Mouse (Mus musculus): ENCODE measurements around the gene Ahrr. TPM values are rescaled to one million over a fixed set of nuclear protein-coding genes. Genes with fewer than 3 reads are reported as not detected.

Ahrr gene
- polyA plus RNA-seq, 1 experiment from 2014 or later: 1.9 TPM

GRCm38 (mm10) chr13:74220659-74221058, 71.5 kb downstream of the Ahrr start:
- Histone ChIP-seq H3K9me3 (no peaks in the 10 kb centered on the region), H3K4me1 (no peaks in the 10 kb centered on the region), H3K27ac (no peak overlapping the region), H3K9ac (no peak overlapping the region), H3K36me3 (no peaks in the 10 kb centered on the region), H3K27me3 (no peaks in the 10 kb centered on the region), H3K4me2 (no peak overlapping the region), H3K4me3 (no peak overlapping the region)
- ATAC-seq (ENCODE audit: insufficient number of reproducible peaks, insufficient read depth, low FRiP score, low TSS enrichment, low read depth): no peak
- WGBS: 29% methylated on average over 1 of the region's 1 CpGs

GRCm38 (mm10) chr13:74218441-74218840, 73.7 kb downstream of the Ahrr start:
- Histone ChIP-seq H3K27me3 (peaks cover 9% of the 10 kb centered on the region; the same call in 1 of the 2 replicates), H3K4me2 (no peak overlapping the region), H3K27ac (no peak overlapping the region), H3K9ac (no peak overlapping the region), H3K9me3 (no peaks in the 10 kb centered on the region), H3K4me1 (no peaks in the 10 kb centered on the region), H3K36me3 (no peaks in the 10 kb centered on the region), H3K4me3 (no peak overlapping the region)
- ATAC-seq (ENCODE audit: insufficient number of reproducible peaks, insufficient read depth, low FRiP score, low TSS enrichment, low read depth): no peak
- 77% methylated on average over 3 of the region's 3 CpGs for WGBS

GRCm38 (mm10) chr13:74208986-74209345, 83.2 kb downstream of the Ahrr start:
- peak overlapping the region; percentile 80 for H3K4me3 ChIP-seq
- H3K27ac ChIP-seq: peak overlapping the region; percentile 89
- H3K27me3 ChIP-seq: peaks cover 6% of the 10 kb centered on the region; the same call in 1 of the 2 replicates
- no peaks in the 10 kb centered on the region for H3K9me3 ChIP-seq
- WGBS: 22% methylated on average over 12 of the region's 12 CpGs
- H3K9ac ChIP-seq: peak overlapping the region; percentile 88
- peaks cover 21% of the 10 kb centered on the region for H3K4me1 ChIP-seq
- ATAC-seq (ENCODE audit: insufficient number of reproducible peaks, insufficient read depth, low FRiP score, low TSS enrichment, low read depth): no peak; the same call in 1 of the 2 replicates
- H3K4me2 ChIP-seq: peak overlapping the region; percentile 86
- H3K36me3 ChIP-seq: peaks cover 10% of the 10 kb centered on the region

DNA sequence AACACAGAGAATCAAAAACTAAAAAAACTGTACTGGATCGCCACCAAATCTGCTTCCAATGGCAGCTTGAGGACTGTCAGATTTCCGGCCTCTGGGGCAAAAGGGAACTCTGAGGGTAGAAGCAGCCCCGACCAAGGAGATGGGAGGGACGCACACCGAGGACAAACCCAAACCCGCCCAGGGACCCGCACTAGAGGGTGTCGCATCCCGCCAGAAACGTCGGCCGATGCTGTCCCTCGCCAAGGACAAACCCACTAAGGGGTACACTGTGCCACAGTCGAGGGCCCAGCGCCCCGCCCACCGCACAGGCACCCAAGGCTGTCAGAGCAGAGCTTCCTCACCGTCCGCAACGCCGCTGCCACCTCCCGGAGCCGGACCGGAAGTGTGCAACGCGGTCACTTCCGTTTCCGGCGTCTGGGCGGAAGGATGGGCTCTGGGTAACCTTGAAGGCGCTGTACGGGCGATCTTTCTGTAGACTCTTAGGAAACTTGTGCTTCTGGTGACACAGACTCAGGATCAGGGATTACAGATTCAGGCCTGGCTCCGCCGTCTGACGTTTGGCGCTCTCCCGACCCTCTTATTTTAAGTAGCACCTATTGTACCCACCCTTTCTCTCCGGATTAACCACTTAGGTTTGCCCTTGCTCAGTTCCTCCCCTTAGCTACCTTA, 83.7 kb downstream of the Ahrr start, which contains the start of gene Exoc3:
Exoc3 (minus strand) TSS at position 416 of the 669 bp plus-strand sequence.
- peak; percentile 88 for ATAC-seq (ENCODE audit: insufficient number of reproducible peaks, insufficient read depth, low FRiP score, low TSS enrichment, low read depth)
- H3K9ac ChIP-seq: peak within 1 kb of the TSS; percentile 88
- peaks cover 16% of the 10 kb centered on the region for H3K36me3 ChIP-seq
- H3K4me3 ChIP-seq: peak within 1 kb of the TSS; percentile 80
- peaks cover 1% of the 10 kb centered on the region; the same call in 1 of the 2 replicates for H3K27me3 ChIP-seq
- H3K4me1 ChIP-seq: peaks cover 21% of the 10 kb centered on the region
- peak within 1 kb of the TSS; percentile 86 for H3K4me2 ChIP-seq
- WGBS: under 1% methylated on average over 39 of the region's 39 CpGs
- H3K9me3 ChIP-seq: no peaks in the 10 kb centered on the region
- peak within 1 kb of the TSS; percentile 89 for H3K27ac ChIP-seq

- 81% methylated on average over 3 of the region's 3 CpGs for WGBS
- Histone ChIP-seq H3K27me3 (no peaks in the 10 kb centered on the region), H3K9me3 (no peaks in the 10 kb centered on the region), H3K4me3 (no peak overlapping the region), H3K4me1 (no peaks in the 10 kb centered on the region), H3K36me3 (peaks cover 49% of the 10 kb centered on the region), H3K4me2 (no peak overlapping the region), H3K9ac (no peak overlapping the region), H3K27ac (no peak overlapping the region)
- ATAC-seq (ENCODE audit: insufficient number of reproducible peaks, insufficient read depth, low FRiP score, low TSS enrichment, low read depth): no peak
Observed at GRCm38 (mm10) chr13:74196451-74196850, 95.7 kb downstream of the Ahrr start.

DNA sequence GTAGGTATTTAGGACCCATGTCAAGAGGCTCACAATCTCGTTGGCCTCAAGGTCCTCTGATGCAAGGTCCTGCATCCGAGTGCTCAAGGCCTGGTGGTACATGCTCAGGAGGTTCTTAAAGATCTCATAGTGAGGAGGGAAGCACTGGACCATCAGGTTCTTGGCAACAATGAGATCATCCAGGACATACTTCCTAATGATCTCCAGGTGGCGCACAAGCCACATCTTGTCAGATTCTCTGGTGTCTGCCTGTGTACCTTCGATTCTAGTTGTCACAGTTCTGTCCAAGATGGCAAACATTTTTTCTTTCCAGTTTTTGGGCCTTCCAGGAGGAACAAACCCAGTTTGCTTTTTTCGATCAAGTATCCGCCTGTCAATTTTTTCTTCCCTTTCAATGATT, 99.5 kb downstream of the Ahrr start:
- Histone ChIP-seq H3K27ac (no peak overlapping the region), H3K9me3 (no peaks in the 10 kb centered on the region), H3K9ac (no peak overlapping the region), H3K4me1 (no peaks in the 10 kb centered on the region), H3K36me3 (peaks cover 67% of the 10 kb centered on the region), H3K4me3 (no peak overlapping the region), H3K27me3 (no peaks in the 10 kb centered on the region), H3K4me2 (no peak overlapping the region)
- no peak for ATAC-seq (ENCODE audit: insufficient number of reproducible peaks, insufficient read depth, low FRiP score, low TSS enrichment, low read depth)
- WGBS: 82% methylated on average over 6 of the region's 6 CpGs

- no peak overlapping the region for H3K9ac ChIP-seq
- no peaks in the 10 kb centered on the region for H3K4me1 ChIP-seq
- H3K36me3 ChIP-seq: peaks cover 66% of the 10 kb centered on the region
- no peak overlapping the region for H3K4me3 ChIP-seq
- no peak for ATAC-seq (ENCODE audit: insufficient number of reproducible peaks, insufficient read depth, low FRiP score, low TSS enrichment, low read depth)
- H3K9me3 ChIP-seq: no peaks in the 10 kb centered on the region
- no peak overlapping the region for H3K4me2 ChIP-seq
- H3K27ac ChIP-seq: no peak overlapping the region
- 89% methylated on average over 5 of the region's 5 CpGs for WGBS
- H3K27me3 ChIP-seq: no peaks in the 10 kb centered on the region
Observed at GRCm38 (mm10) chr13:74183011-74183695, 109.0 kb downstream of the Ahrr start.

DNA sequence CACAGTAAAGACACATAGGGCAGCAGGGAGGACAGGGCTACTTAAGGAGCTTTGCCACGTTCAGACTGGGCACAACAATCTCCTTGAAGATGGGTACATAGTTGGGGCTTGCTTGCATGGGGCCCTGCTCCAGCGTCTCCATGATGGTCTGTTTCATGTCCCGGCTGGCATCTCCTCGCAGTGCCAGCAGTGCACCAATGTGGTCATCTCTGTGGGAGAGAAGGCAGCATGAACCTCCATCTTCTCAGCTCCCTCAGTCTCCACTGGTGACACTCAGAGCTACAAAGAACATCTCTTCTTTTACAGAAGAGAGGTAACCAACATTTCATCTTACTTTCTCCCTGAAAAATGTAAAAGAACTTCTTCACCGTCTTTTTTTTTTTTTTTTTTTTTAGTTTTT, 120.1 kb downstream of the Ahrr start:
- H3K4me3 ChIP-seq: no peak overlapping the region
- no peak overlapping the region for H3K9ac ChIP-seq
- peaks cover 66% of the 10 kb centered on the region for H3K36me3 ChIP-seq
- no peak overlapping the region for H3K27ac ChIP-seq
- H3K9me3 ChIP-seq: no peaks in the 10 kb centered on the region
- 92% methylated on average over 5 of the region's 5 CpGs for WGBS
- H3K4me1 ChIP-seq: 0 out of 2 replicates have a peak, but pooled peaks cover 4% of the 10 kb centered on the region
- H3K27me3 ChIP-seq: no peaks in the 10 kb centered on the region
- H3K4me2 ChIP-seq: no peak overlapping the region
- ATAC-seq (ENCODE audit: insufficient number of reproducible peaks, insufficient read depth, low FRiP score, low TSS enrichment, low read depth): no peak

DNA sequence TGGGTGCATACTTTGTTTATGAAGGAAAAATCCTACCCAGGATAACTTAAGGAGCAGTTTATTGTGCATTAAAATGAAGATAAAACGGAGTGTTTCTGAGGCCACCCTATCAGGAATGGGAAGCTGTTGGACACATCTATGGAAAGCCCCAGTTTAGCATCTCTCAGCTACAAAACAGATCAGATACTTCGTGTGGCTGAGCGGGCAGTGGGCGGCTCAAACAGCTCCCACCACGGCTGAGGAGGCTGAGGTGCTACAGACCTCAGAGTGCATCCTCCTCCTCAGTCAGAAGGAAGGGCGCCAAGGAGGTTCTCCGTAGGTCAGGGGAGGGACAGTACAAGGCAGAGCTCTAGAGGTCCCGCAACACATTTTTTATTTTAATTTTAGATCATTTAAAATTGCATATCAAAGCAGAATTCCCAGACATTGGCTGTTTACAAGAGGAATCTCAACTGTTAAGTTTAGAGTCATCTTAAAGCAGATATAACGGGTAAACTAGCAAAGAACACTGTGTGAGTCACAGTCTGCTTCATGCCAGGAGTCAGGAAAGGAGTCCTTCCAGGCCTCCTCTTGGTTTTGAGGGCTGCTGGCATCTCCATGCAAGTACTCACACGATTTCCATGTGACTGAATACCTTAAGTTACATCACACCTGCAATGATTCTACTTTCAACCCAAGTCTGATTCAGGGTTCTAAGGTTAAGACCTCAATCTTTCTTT, 122.5 kb downstream of the Ahrr start:
- Histone ChIP-seq H3K4me2 (no peak overlapping the region), H3K9ac (no peak overlapping the region), H3K4me3 (no peak overlapping the region), H3K27ac (no peak overlapping the region), H3K36me3 (peaks cover 54% of the 10 kb centered on the region), H3K4me1 (peaks cover 11% of the 10 kb centered on the region), H3K9me3 (no peaks in the 10 kb centered on the region), H3K27me3 (no peaks in the 10 kb centered on the region)
- no peak for ATAC-seq (ENCODE audit: insufficient number of reproducible peaks, insufficient read depth, low FRiP score, low TSS enrichment, low read depth)
- WGBS: 89% methylated on average over 10 of the region's 10 CpGs

DNA sequence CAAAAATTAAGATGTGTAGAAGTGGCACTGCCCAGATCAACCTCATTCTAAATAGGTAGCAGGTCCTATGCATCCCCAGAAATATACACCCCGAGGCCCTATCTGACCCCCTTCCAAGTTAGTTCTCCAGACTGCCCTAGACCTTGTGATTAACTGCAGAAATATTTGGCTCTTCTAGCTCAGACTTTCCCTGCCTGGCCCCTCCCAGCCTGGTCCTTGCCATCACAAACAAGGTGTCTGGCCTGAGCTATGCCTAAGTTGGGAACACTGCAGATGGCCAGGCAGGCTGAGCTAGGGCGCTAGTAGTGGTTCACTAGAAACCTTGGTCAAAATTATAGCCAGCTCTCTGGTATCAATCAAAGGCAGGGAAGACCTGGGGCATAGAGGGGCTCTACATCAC, 124.6 kb downstream of the Ahrr start:
- no peak overlapping the region for H3K4me3 ChIP-seq
- H3K9me3 ChIP-seq: no peaks in the 10 kb centered on the region
- no peak overlapping the region for H3K27ac ChIP-seq
- 84% methylated on average over 2 of the region's 2 CpGs for WGBS
- peak overlapping the region; percentile 73; the same call in 1 of the 2 replicates for H3K9ac ChIP-seq
- H3K27me3 ChIP-seq: no peaks in the 10 kb centered on the region
- H3K36me3 ChIP-seq: peaks cover 33% of the 10 kb centered on the region
- H3K4me1 ChIP-seq: peaks cover 11% of the 10 kb centered on the region
- peak overlapping the region; percentile 82 for H3K4me2 ChIP-seq
- ATAC-seq (ENCODE audit: insufficient number of reproducible peaks, insufficient read depth, low FRiP score, low TSS enrichment, low read depth): no peak

DNA sequence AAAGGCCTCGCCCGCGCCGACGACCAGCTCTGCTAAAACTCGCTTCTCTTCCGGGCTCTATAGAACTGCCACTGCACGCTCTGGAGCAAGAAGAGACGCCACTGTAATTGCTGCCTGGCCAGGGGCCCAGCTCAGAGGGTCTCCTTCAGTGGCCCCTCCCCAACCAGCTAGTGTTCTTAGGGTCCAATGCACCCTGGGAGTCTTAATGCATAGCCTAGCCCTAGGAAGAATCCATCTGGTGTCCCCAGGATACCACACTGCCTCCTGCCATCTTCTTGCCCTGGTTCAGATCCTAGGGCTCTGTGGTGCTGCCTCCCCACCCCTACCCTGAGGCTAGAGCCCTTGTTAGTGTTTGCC, 125.1 kb downstream of the Ahrr start:
- Histone ChIP-seq H3K27ac (no peak overlapping the region), H3K4me2 (peak overlapping the region; percentile 82), H3K4me1 (peaks cover 11% of the 10 kb centered on the region), H3K9me3 (no peaks in the 10 kb centered on the region), H3K27me3 (no peaks in the 10 kb centered on the region), H3K36me3 (peaks cover 29% of the 10 kb centered on the region), H3K9ac (peak overlapping the region; percentile 73), H3K4me3 (peak overlapping the region; percentile 54)
- peak; percentile 21; the same call in 1 of the 2 replicates for ATAC-seq (ENCODE audit: insufficient number of reproducible peaks, insufficient read depth, low FRiP score, low TSS enrichment, low read depth)
- WGBS: 10% methylated on average over 9 of the region's 9 CpGs

All from embryonic facial prominence, embryonic 13.5 days (tissue).